21 mouse cellular contexts compared by ENCODE assay signal in the genomic region with DNA sequence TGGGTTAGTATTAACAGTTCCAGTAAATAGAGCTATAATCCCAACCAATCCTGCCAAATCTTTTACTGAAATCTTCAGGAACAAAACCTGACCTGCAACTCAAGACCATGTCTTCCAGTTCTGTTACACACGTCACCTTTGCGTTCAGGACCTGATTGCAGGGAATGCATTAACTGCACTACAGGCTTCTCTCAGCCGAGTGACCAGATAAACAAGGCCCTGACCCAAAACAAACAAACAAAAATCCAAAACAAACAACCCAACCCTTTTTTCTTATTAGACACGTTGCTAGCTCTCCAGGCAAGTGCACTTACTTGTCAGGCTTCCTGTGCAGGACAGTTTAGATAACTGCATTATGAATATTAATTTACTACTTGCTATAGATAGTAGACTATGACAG. TPM values are rescaled to one million over a fixed set of nuclear protein-coding genes. Genes with fewer than 3 reads are reported as not detected.
A peak's percentile ranks its signal among the peaks of the same experiment; 100 is the strongest.
DNase-seq lines count a peak whose midpoint lies in the region; ATAC-seq and TF ChIP-seq lines count a peak whose summit lies in the region.
"Had no signal": no experiment of that assay in that cellular context is flagged by ENCODE, and none has a peak within 500 bp of the region (broad histone marks: within the 10 kb centered on the region; RNA-seq: fewer than 3 reads in every experiment).

No protein-coding gene starts in this region.

- H3K27me3 ChIP-seq in liver, adult 2 months (ENCODE audit: control insufficient read depth, insufficient read depth, low read length): no peaks in the 10 kb centered on the region
- H3K27me3 ChIP-seq in liver, embryonic 11.5 days (replicated peaks; ENCODE audit: control insufficient read depth, insufficient read depth, low read length): no peaks in the 10 kb centered on the region
- no peaks in the 10 kb centered on the region for H3K27me3 ChIP-seq in MEL (ENCODE audit: control insufficient read depth in 1 of 2, insufficient read depth in 2 of 2, low read length in 2 of 2)
- H3K27me3 ChIP-seq: embryonic facial prominence, embryonic 15.5 days; forebrain, embryonic 15.5 days; Patski had no signal

- no peak for ATAC-seq in liver, embryonic 11.5 days (replicated peaks; ENCODE audit: low FRiP score)
- peak; percentile 46; the same call in 1 of the 2 replicates for ATAC-seq in megakaryocyte-erythroid progenitor cell, adult 5-6 weeks (replicated peaks; ENCODE audit: low FRiP score, low TSS enrichment, poor library complexity, severe bottlenecking)
- ATAC-seq: activated CD4-positive, CD25-positive, alpha-beta regulatory T cell, adult 4 months; forebrain, embryonic 15.5 days; Patski had no signal

- TF ChIP-seq EP300 in MEL (IDR thresholded peaks at IDR 0.05; ENCODE audit: low read depth in 1 of 2, low read length in 2 of 2): peak in 1 of 2 experiments; percentile 40; a peak in 1 of 4 replicates

- peaks cover 3% of the 10 kb centered on the region; the same call in 1 of the 2 replicates for H3K36me3 ChIP-seq in liver, adult 2 months (ENCODE audit: control insufficient read depth, insufficient read depth, low read length)
- H3K36me3 ChIP-seq in liver, embryonic 11.5 days (ENCODE audit: control insufficient read depth, insufficient read depth, low read length): peaks cover 3% of the 10 kb centered on the region; the same call in 1 of the 2 replicates
- H3K36me3 ChIP-seq in MEL (ENCODE audit: control insufficient read depth in 1 of 2, insufficient read depth in 2 of 2, low read length in 2 of 2): peaks cover 0 to 25% of the 10 kb centered on the region in 2 experiments; a peak in 3 of 4 replicates

- peaks cover 42% of the 10 kb centered on the region for H3K4me1 ChIP-seq in liver, adult 2 months (ENCODE audit: control insufficient read depth, insufficient read depth, low read length)
- peaks cover 38% of the 10 kb centered on the region for H3K4me1 ChIP-seq in liver, embryonic 11.5 days (replicated peaks; ENCODE audit: control insufficient read depth, insufficient read depth, low read length)
- peaks cover 15 to 18% of the 10 kb centered on the region in 2 experiments for H3K4me1 ChIP-seq in MEL (ENCODE audit: control insufficient read depth in 1 of 2, insufficient read depth in 2 of 2, low read length in 2 of 2)
- H3K4me1 ChIP-seq: forebrain, embryonic 15.5 days had no signal

- H3K4me2 ChIP-seq in liver, embryonic 11.5 days: no peak overlapping the region
- H3K4me2 ChIP-seq: embryonic facial prominence, embryonic 15.5 days; forebrain, embryonic 15.5 days; hindbrain, embryonic 14.5 days had no signal

- DNase-seq in heart, adult 11 months: peak; percentile 77
- no peak for DNase-seq in heart, adult 8-10 months (ENCODE audit: low spot score)
- peak; percentile 91 for DNase-seq in liver, adult 2 months (ENCODE audit: extremely low read depth, low read depth, low spot score)
- no peak for DNase-seq in liver, embryonic 11.5 days (ENCODE audit: low spot score)
- peak; percentile 38 for DNase-seq in MEL (ENCODE audit: low read depth, low spot score)
- DNase-seq in urinary bladder, postnatal 10 days (ENCODE audit: low spot score): no peak
- DNase-seq in embryo, embryonic 9.5 days (ENCODE audit: extremely low spot score): no peak
- DNase-seq: adrenal gland, adult 2 months; adrenal gland, postnatal 25 days; cerebellum, adult 2 months; cerebellum, postnatal 10 days; gastrocnemius, postnatal 10 days; heart, postnatal 10 days had no signal

- WGBS in liver, adult 2 months: 5% methylated on average over 4 of the region's 4 CpGs
- WGBS in liver, embryonic 11.5 days: 69% methylated on average over 4 of the region's 4 CpGs

- no peak overlapping the region for H3K9ac ChIP-seq in liver, adult 2 months (ENCODE audit: low read depth, low read length)
- H3K9ac ChIP-seq in liver, embryonic 11.5 days (ENCODE audit: low read depth, low read length): no peak overlapping the region
- H3K9ac ChIP-seq in MEL (ENCODE audit: control insufficient read depth, low read depth, low read length, poor library complexity, severe bottlenecking): no peak overlapping the region
- H3K9ac ChIP-seq: embryonic facial prominence, embryonic 15.5 days; forebrain, embryonic 15.5 days; hindbrain, embryonic 14.5 days had no signal

- H3K27ac ChIP-seq in liver, adult 2 months (replicated peaks; ENCODE audit: insufficient read depth, low read depth, low read length): peak overlapping the region; percentile 65
- no peak overlapping the region for H3K27ac ChIP-seq in liver, embryonic 11.5 days (ENCODE audit: low read depth, low read length)
- H3K27ac ChIP-seq in MEL (ENCODE audit: control insufficient read depth, low read depth, low read length): no peak overlapping the region
- H3K27ac ChIP-seq: embryonic facial prominence, embryonic 15.5 days; forebrain, embryonic 15.5 days; heart, embryonic 10.5 days; hindbrain, embryonic 14.5 days had no signal

- H3K79me2 ChIP-seq in liver, adult 2 months (ENCODE audit: control insufficient read depth, insufficient read depth, low read length): peaks cover 46% of the 10 kb centered on the region
- peaks cover 79% of the 10 kb centered on the region for H3K79me2 ChIP-seq in MEL (ENCODE audit: control insufficient read depth, insufficient read depth, low read length, poor library complexity)

- TF ChIP-seq RAD21 in MEL (IDR thresholded peaks at IDR 0.05; ENCODE audit: low read depth, low read length): no peak

- TF ChIP-seq CTCF in liver, adult 2 months (IDR thresholded peaks at IDR 0.05; ENCODE audit: low read depth, low read length): no peak
- TF ChIP-seq CTCF in MEL (IDR thresholded peaks at IDR 0.05 in 2 of 3, conservative IDR thresholded peaks at IDR 0.05 in 1 of 3; ENCODE audit: control insufficient read depth in 1 of 3, insufficient read depth in 1 of 3, low read depth in 2 of 3, low read length in 3 of 3, poor library complexity in 1 of 3, severe bottlenecking in 1 of 3): no peak

- no peaks in the 10 kb centered on the region for H3K9me3 ChIP-seq in liver, embryonic 11.5 days (ENCODE audit: control insufficient read depth, low read length)
- H3K9me3 ChIP-seq in MEL (replicated peaks; ENCODE audit: insufficient read depth, low read length): no peaks in the 10 kb centered on the region
- H3K9me3 ChIP-seq: embryonic facial prominence, embryonic 15.5 days; forebrain, embryonic 15.5 days; heart, embryonic 10.5 days had no signal

- H3K4me3 ChIP-seq in liver, adult 2 months (ENCODE audit: insufficient read depth, low read depth, low read length): no peak overlapping the region
- H3K4me3 ChIP-seq in liver, embryonic 11.5 days (ENCODE audit: low read depth, low read length): no peak overlapping the region
- H3K4me3 ChIP-seq in MEL (ENCODE audit: control insufficient read depth in 1 of 2, insufficient read depth in 1 of 2, low read depth in 2 of 2, low read length in 2 of 2): no peak overlapping the region
- H3K4me3 ChIP-seq: embryonic facial prominence, embryonic 15.5 days; erythroblast, embryonic 14.5 days; forebrain, embryonic 15.5 days; heart, embryonic 10.5 days had no signal

- no peak for TF ChIP-seq POLR2A in liver, adult 2 months (IDR thresholded peaks at IDR 0.05; ENCODE audit: extremely low read depth, insufficient read depth, low read length)
- no peak for TF ChIP-seq POLR2A in MEL (IDR thresholded peaks at IDR 0.05; ENCODE audit: control insufficient read depth in 1 of 2, insufficient read depth in 1 of 2, low read depth in 1 of 2, low read length in 2 of 2, poor library complexity in 1 of 2)

TF ChIP-seq in MEL, 35 proteins besides CTCF, POLR2A, EP300 and RAD21:
- TF ChIP-seq SIN3A (IDR thresholded peaks at IDR 0.05; ENCODE audit: low read length) (peak; percentile 45), GATA1 (IDR thresholded peaks at IDR 0.05; ENCODE audit: low read depth, low read length) (0 out of 2 replicates have a peak, but pooled peaks have one; percentile 6), MXI1 (IDR thresholded peaks at IDR 0.05; ENCODE audit: low read depth, low read length) (peak; percentile 38; the same call in 1 of the 2 replicates), NRF1 (IDR thresholded peaks at IDR 0.05; ENCODE audit: insufficient read depth, low read depth, low read length, poor library complexity, severe bottlenecking) (no peak), JUND (IDR thresholded peaks at IDR 0.05; ENCODE audit: low read depth, low read length) (no peak), CHD2 (IDR thresholded peaks at IDR 0.05; ENCODE audit: low read length) (no peak), ETS1 (IDR thresholded peaks at IDR 0.05; ENCODE audit: low read depth, low read length) (no peak; the same call in 1 of the 2 replicates), GABPA (IDR thresholded peaks at IDR 0.05; ENCODE audit: low read depth, low read length) (no peak)

RNA-seq across cellular contexts. Expression of a gene that starts 17.3 kb away (rescaled TPM):
- 10 to 100 TPM; 38.8 to 47.5 (median 44.8) TPM for total RNA-seq in heart, adult 8-10 months (2022)
- 44.6 and 47.7 TPM in 2 replicates for total RNA-seq in liver, adult 2 months (2014; rRNA removed)
- polyA plus RNA-seq in liver, adult 2 months (2012; rRNA removed): 12.5 and 14.5 TPM in 2 replicates
- 252 and 292 TPM in 2 replicates for polyA plus RNA-seq in liver, embryonic 11.5 days (2014; fragmentation: Nextera tagmentation; extraction: Ambion mirVana)
- total RNA-seq in MEL (2012; rRNA removed): 42.3 and 47.4 TPM in 2 replicates
- 10 to 100 TPM; 83.3 to 89.1 TPM for polyA plus RNA-seq in MEL (2012; ENCODE audit: insufficient read depth in 1 of 2, insufficient read length in 2 of 2, low read depth in 1 of 2, low replicate concordance in 2 of 2, missing spikeins in 1 of 2)
- total RNA-seq in megakaryocyte-erythroid progenitor cell, adult 5-6 weeks (2014; fragmentation: Nextera tagmentation): 56.8 and 92.2 TPM in 2 replicates
- 67.4 and 73.2 TPM in 2 replicates for total RNA-seq in megakaryocyte-erythroid progenitor cell, adult 5-6 weeks (2017)

RNA-seq across cellular contexts. Expression of a gene that starts 36.0 kb away (rescaled TPM):
- 1 to 10 TPM; 7.0 to 8.4 (median 7.8) TPM for total RNA-seq in heart, adult 8-10 months (2022)
- total RNA-seq in liver, adult 2 months (2014; rRNA removed): 4.1 and 4.4 TPM in 2 replicates
- 1.2 and 1.8 TPM in 2 replicates for polyA plus RNA-seq in liver, adult 2 months (2012; rRNA removed)
- 102 and 120 TPM in 2 replicates for polyA plus RNA-seq in liver, embryonic 11.5 days (2014; fragmentation: Nextera tagmentation; extraction: Ambion mirVana)
- 77.8 and 80.2 TPM in 2 replicates for total RNA-seq in MEL (2012; rRNA removed)
- 10 to 100 TPM in 1 of 2 experiments, not detected in 1; 91.6 TPM for polyA plus RNA-seq in MEL (2012; ENCODE audit: insufficient read depth in 1 of 2, insufficient read length in 2 of 2, low read depth in 1 of 2, low replicate concordance in 2 of 2, missing spikeins in 1 of 2)
- total RNA-seq in megakaryocyte-erythroid progenitor cell, adult 5-6 weeks (2014; fragmentation: Nextera tagmentation): 87.2 and 100 TPM in 2 replicates
- total RNA-seq in megakaryocyte-erythroid progenitor cell, adult 5-6 weeks (2017): 128 and 133 TPM in 2 replicates

Comparison
In these comparisons a context has a peak if more than half of its experiments do, and no peak if none do; other contexts are left out.
1. DNase-seq: peak in heart, adult 11 months (single experiment), liver, adult 2 months (single experiment) and MEL (single experiment); none in heart, adult 8-10 months (single experiment), liver, embryonic 11.5 days (single experiment), urinary bladder, postnatal 10 days (single experiment) and embryo, embryonic 9.5 days (single experiment).